Mouse (Mus musculus) cerebellum, adult 8-10 months (tissue): Measurements from ENCODE around the gene Wars.

Source experiments
- DNase-seq: peaks from one replicate; pipeline ENCODE4 v3.0.0; 2022

Gene Wars

DNA sequence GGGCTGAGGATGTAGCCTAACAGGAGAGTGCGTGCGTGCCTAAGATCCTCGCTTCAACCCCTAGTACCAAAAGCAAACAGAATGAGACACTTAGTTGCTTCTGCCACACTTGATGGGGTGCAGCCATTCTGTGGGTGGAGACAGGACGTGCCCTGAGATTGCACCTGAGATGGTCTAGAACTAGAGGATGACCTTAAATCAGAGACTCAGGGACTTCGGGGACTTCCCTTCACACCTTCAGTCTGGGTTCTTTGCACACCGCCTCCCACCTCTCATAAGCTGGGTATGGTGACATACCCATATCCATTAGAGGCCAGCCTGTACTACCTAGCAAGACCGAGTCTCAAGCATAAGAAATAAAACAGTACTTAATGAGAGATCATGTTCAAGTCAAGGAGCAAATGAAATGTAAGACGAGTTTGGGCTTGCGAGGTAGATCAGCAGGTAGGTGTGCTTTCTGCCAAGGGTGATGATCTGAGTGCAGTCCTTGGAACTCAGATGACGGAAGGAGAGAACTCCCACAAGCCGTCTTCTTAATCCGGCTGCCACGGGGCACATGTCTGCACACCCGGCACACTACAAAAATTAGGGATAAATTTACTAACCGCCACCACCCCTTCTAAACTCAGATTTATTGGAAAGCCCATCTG is 69.6 kb downstream of the Wars start:
- DNase-seq = no peak

DNA sequence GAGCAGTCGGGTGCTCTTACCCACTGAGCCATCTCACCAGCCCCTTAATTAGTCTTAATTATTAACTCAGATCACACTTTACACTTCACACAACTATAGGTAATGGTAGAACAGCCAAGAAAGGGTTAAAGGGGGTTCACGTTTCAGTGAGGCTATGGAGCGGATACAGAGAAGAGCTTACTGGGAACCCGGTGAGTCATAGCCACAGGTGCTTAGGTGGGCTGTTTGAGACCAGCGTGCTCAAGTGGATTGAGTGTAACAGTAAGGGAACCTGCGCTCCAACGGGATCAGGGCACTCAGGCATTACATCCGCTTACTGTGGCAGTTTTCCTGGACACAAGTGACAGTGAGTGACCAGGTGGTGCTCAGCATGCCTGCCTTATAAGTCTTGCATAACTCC is 70.9 kb downstream of the Wars start:
- DNase-seq = no peak

DNA sequence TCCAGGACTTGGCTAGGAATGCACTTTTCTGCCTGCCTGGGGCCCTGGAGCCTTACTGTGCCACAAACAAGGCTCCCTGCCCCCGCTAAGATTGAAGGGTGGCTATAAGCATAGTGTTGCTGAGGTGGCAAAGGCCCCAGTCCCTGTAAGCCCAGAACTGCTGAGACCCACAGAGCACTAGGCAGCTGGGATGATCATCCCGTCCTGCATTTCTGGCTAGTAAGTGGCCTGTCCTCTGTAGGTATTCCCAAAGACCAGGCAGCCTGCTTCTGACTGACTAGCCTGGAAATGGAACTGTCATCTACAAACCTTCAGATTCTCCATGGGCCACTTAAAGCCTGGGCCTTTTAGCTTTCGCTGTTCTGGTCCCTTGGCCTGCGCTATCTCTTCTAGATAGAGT is 73.5 kb downstream of the Wars start:
- DNase-seq = no peak

DNA sequence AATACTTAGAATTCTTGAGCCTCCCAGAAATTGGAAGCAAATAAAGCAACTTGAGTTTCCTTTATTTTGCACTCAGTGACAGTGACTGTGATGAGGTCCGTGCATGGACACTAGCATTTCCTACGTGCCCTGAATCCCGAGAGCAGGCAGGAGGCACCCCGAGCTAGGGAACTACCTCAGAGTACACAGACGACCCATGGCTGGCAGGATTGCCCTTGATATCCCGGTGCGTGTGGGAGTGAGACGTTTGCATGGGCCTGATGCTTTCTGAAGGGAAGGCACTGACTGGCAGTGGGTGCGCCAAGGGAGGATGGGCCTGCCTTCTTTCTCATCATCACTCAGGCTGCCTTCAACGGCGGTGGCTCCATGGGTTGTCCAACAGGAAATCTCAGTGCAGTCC is 77.4 kb downstream of the Wars start:
- DNase-seq = no peak

DNA sequence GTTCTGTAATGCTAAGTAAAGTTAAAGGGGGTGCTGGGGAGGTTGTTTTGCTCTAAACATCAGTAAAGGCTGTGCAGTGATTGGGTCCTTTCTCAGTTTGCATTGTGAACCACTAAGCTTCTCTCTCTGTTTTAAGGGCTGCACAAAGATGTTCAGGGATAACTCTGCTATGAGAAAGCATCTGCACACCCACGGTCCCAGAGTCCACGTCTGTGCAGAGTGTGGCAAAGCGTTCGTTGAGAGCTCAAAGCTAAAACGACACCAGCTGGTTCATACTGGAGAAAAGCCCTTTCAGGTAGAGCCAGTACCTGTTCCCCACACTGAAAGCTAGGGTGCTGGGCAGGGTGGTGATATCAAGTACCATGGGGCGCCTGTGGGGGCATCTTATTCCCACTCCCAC is 79.5 kb downstream of the Wars start:
- no peak for DNase-seq

DNA sequence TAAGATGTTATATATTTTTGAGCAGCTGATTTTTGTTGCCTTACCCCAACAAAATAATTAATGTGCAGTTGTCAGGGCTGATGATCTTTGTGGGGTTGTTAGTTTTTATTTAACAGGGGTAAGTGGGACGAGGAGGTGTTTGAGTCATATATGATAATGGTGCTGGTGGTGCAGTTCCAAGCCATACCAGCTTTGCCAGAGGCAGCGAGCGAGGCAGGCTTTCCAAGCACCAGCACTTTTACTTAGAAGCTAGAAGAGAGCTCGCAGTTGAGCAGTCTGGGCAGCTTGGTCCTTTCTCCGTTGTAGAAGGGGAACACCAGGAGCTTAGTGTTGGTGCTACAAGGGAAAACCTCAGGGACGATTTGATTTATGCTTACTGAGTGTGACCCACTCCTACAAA is 81.5 kb downstream of the Wars start:
- DNase-seq = no peak

DNA sequence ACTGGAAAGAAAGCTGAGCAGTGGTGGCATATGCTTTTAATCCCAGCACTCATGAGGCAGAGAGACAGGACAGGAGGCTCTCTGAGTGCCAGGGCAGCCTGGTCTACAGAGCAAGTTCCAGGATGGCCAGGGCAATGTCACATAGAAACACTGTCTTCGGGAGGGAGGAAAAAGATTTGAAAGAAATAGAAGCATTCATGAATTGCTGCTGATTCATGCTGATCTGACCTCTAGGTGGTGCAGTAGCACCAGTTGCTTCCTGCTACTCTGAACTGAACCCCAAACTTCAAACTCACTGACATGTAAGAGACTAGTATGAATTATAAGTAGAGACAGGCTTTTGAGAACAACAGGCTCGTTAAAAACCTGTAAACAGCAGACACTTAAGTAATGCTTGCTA is 82.8 kb downstream of the Wars start:
- no peak for DNase-seq

DNA sequence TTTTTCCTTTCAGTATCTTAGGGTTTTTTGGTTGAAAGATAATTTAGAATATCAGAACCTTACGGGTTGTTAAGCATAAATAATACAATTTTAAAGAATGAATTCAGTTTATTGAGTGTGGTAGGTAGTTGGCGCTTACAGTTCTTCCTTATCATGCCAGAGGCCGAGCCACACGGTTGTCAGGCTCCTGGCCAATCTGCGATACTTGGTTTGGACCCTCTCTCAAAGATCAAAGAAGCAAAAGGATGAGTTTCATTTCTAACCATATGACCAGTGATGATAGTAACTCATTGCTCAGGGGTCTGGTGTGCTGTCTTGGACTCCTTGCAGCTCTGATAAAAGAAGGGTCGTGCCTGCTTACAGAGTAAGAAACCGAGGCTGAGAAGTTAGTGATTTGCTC is 83.7 kb downstream of the Wars start:
- no peak for DNase-seq
